Mouse (Mus musculus): ENCODE data around the gene Manf. TPM values are rescaled to one million over a fixed set of nuclear protein-coding genes. Genes with fewer than 3 reads are reported as not detected.

The Manf gene
- polyA plus RNA-seq, 1 experiment from 2014 or later = 218 TPM

- H3K4me1 ChIP-seq = peaks cover 46% of the 10 kb centered on the region
- H3K9ac ChIP-seq = no peak overlapping the region
- H3K4me2 ChIP-seq (replicated peaks) = peak overlapping the region; percentile 96
- H3K9me3 ChIP-seq = no peaks in the 10 kb centered on the region
- peaks cover 63% of the 10 kb centered on the region for H3K36me3 ChIP-seq
- 62% methylated on average over 4 of the region's 4 CpGs for WGBS
- no peak overlapping the region for H3K27ac ChIP-seq
- ATAC-seq (ENCODE audit: low FRiP score, low read depth) = no peak
- no peaks in the 10 kb centered on the region for H3K27me3 ChIP-seq (replicated peaks)
- H3K4me3 ChIP-seq = no peak overlapping the region
These were observed 9.6 kb downstream of the Manf start for GRCm38 (mm10) chr9:106882176-106882575.

GRCm38 (mm10) chr9:106881071-106881755, 10.6 kb downstream of the Manf start:
- ATAC-seq (ENCODE audit: low FRiP score, low read depth) = no peak
- 68% methylated on average over 4 of the region's 4 CpGs for WGBS
- peaks cover 70% of the 10 kb centered on the region for H3K36me3 ChIP-seq
- H3K9ac ChIP-seq = no peak overlapping the region
- H3K4me3 ChIP-seq = no peak overlapping the region
- no peaks in the 10 kb centered on the region for H3K27me3 ChIP-seq (replicated peaks)
- no peaks in the 10 kb centered on the region for H3K9me3 ChIP-seq
- H3K27ac ChIP-seq = no peak overlapping the region
- 0 out of 2 replicates have a peak overlapping the region, but pooled peaks have one; percentile 7 for H3K4me2 ChIP-seq (replicated peaks)
- peaks cover 46% of the 10 kb centered on the region for H3K4me1 ChIP-seq

- Histone ChIP-seq H3K4me1 (peaks cover 30% of the 10 kb centered on the region), H3K4me2 (replicated peaks) (no peak overlapping the region), H3K36me3 (peaks cover 76% of the 10 kb centered on the region), H3K4me3 (no peak overlapping the region), H3K9ac (no peak overlapping the region), H3K27ac (no peak overlapping the region), H3K9me3 (no peaks in the 10 kb centered on the region), H3K27me3 (replicated peaks) (no peaks in the 10 kb centered on the region)
- ATAC-seq (ENCODE audit: low FRiP score, low read depth) = no peak
- 70% methylated on average over 4 of the region's 4 CpGs for WGBS
These were observed 12.3 kb downstream of the Manf start for GRCm38 (mm10) chr9:106879471-106879870.

GRCm38 (mm10) chr9:106876666-106877065, 15.1 kb downstream of the Manf start:
- no peak for ATAC-seq (ENCODE audit: low FRiP score, low read depth)
- Histone ChIP-seq H3K27me3 (replicated peaks) (no peaks in the 10 kb centered on the region), H3K4me3 (no peak overlapping the region), H3K9ac (no peak overlapping the region), H3K36me3 (peaks cover 69% of the 10 kb centered on the region), H3K9me3 (no peaks in the 10 kb centered on the region), H3K27ac (no peak overlapping the region), H3K4me1 (peaks cover 3% of the 10 kb centered on the region; the same call in 1 of the 2 replicates), H3K4me2 (replicated peaks) (no peak overlapping the region)
- WGBS = 83% methylated on average over 3 of the region's 3 CpGs

GRCm38 (mm10) chr9:106874216-106874615, 17.6 kb downstream of the Manf start:
- H3K27ac ChIP-seq = no peak overlapping the region
- no peaks in the 10 kb centered on the region for H3K27me3 ChIP-seq (replicated peaks)
- no peak overlapping the region for H3K4me3 ChIP-seq
- H3K36me3 ChIP-seq = peaks cover 60% of the 10 kb centered on the region
- H3K4me1 ChIP-seq = no peaks in the 10 kb centered on the region
- H3K9ac ChIP-seq = no peak overlapping the region
- WGBS = 87% methylated on average over 5 of the region's 5 CpGs
- H3K4me2 ChIP-seq (replicated peaks) = no peak overlapping the region
- H3K9me3 ChIP-seq = no peaks in the 10 kb centered on the region
- no peak for ATAC-seq (ENCODE audit: low FRiP score, low read depth)

GRCm38 (mm10) chr9:106858036-106858435, 33.7 kb downstream of the Manf start:
- peaks cover 67% of the 10 kb centered on the region for H3K36me3 ChIP-seq
- 93% methylated on average over 11 of the region's 11 CpGs for WGBS
- H3K4me3 ChIP-seq = no peak overlapping the region
- no peak overlapping the region for H3K27ac ChIP-seq
- no peaks in the 10 kb centered on the region for H3K27me3 ChIP-seq (replicated peaks)
- no peak for ATAC-seq (ENCODE audit: low FRiP score, low read depth)
- H3K4me1 ChIP-seq = no peaks in the 10 kb centered on the region
- no peaks in the 10 kb centered on the region for H3K9me3 ChIP-seq
- no peak overlapping the region for H3K4me2 ChIP-seq (replicated peaks)
- H3K9ac ChIP-seq = no peak overlapping the region

- no peaks in the 10 kb centered on the region for H3K9me3 ChIP-seq
- 89% methylated on average over 3 of the region's 3 CpGs for WGBS
- H3K4me3 ChIP-seq = no peak overlapping the region
- H3K36me3 ChIP-seq = peaks cover 68% of the 10 kb centered on the region
- H3K4me1 ChIP-seq = no peaks in the 10 kb centered on the region
- H3K4me2 ChIP-seq (replicated peaks) = no peak overlapping the region
- no peak overlapping the region for H3K27ac ChIP-seq
- H3K27me3 ChIP-seq (replicated peaks) = no peaks in the 10 kb centered on the region
- H3K9ac ChIP-seq = no peak overlapping the region
- no peak for ATAC-seq (ENCODE audit: low FRiP score, low read depth)
These were observed 35.1 kb downstream of the Manf start for GRCm38 (mm10) chr9:106856664-106857063.

GRCm38 (mm10) chr9:106842800-106843199, 49.0 kb downstream of the Manf start:
- Histone ChIP-seq H3K9ac (no peak overlapping the region), H3K27ac (no peak overlapping the region), H3K9me3 (no peaks in the 10 kb centered on the region), H3K4me1 (no peaks in the 10 kb centered on the region), H3K4me2 (replicated peaks) (no peak overlapping the region), H3K4me3 (no peak overlapping the region), H3K27me3 (replicated peaks) (no peaks in the 10 kb centered on the region), H3K36me3 (peaks cover 69% of the 10 kb centered on the region)
- 91% methylated on average over 6 of the region's 6 CpGs for WGBS
- no peak for ATAC-seq (ENCODE audit: low FRiP score, low read depth)

- WGBS = 98% methylated on average over 1 of the region's 1 CpGs
- no peaks in the 10 kb centered on the region for H3K4me1 ChIP-seq
- ATAC-seq (ENCODE audit: low FRiP score, low read depth) = no peak
- H3K9me3 ChIP-seq = no peaks in the 10 kb centered on the region
- H3K4me3 ChIP-seq = no peak overlapping the region
- no peak overlapping the region for H3K9ac ChIP-seq
- no peaks in the 10 kb centered on the region for H3K27me3 ChIP-seq (replicated peaks)
- H3K27ac ChIP-seq = no peak overlapping the region
- peaks cover 69% of the 10 kb centered on the region for H3K36me3 ChIP-seq
- no peak overlapping the region for H3K4me2 ChIP-seq (replicated peaks)
These were observed 51.2 kb downstream of the Manf start for GRCm38 (mm10) chr9:106840569-106840968.

GRCm38 (mm10) chr9:106822381-106823104, 69.2 kb downstream of the Manf start:
- 4% methylated on average over 32 of the region's 32 CpGs for WGBS
- H3K36me3 ChIP-seq = no peaks in the 10 kb centered on the region
- no peaks in the 10 kb centered on the region for H3K27me3 ChIP-seq (replicated peaks)
- peak overlapping the region; percentile 85 for H3K9ac ChIP-seq
- H3K4me3 ChIP-seq = peak overlapping the region; percentile 96
- H3K4me1 ChIP-seq = no peaks in the 10 kb centered on the region; the same call in 1 of the 2 replicates
- peak; percentile 68 for ATAC-seq (ENCODE audit: low FRiP score, low read depth)
- H3K4me2 ChIP-seq (replicated peaks) = peak overlapping the region; percentile 86
- peak overlapping the region; percentile 82 for H3K27ac ChIP-seq
- no peaks in the 10 kb centered on the region for H3K9me3 ChIP-seq

GRCm38 (mm10) chr9:106821618-106822380, 70.0 kb downstream of the Manf start, which contains the start of gene Dcaf1:
Gene Dcaf1 (plus strand): TSS chr9:106821874.
- no peaks in the 10 kb centered on the region for H3K27me3 ChIP-seq (replicated peaks)
- peak within 1 kb of the TSS; percentile 86 for H3K4me2 ChIP-seq (replicated peaks)
- ATAC-seq (ENCODE audit: low FRiP score, low read depth) = peak; percentile 98
- under 1% methylated on average over 68 of the region's 71 CpGs for WGBS
- H3K4me3 ChIP-seq = peak within 1 kb of the TSS; percentile 96
- no peaks in the 10 kb centered on the region for H3K9me3 ChIP-seq
- H3K36me3 ChIP-seq = no peaks in the 10 kb centered on the region
- H3K9ac ChIP-seq = peak within 1 kb of the TSS; percentile 85
- H3K4me1 ChIP-seq = no peaks in the 10 kb centered on the region; the same call in 1 of the 2 replicates
- peak within 1 kb of the TSS; percentile 82 for H3K27ac ChIP-seq

- H3K4me2 ChIP-seq (replicated peaks) = peak overlapping the region; percentile 86
- no peaks in the 10 kb centered on the region for H3K36me3 ChIP-seq
- no peaks in the 10 kb centered on the region for H3K27me3 ChIP-seq (replicated peaks)
- H3K9me3 ChIP-seq = no peaks in the 10 kb centered on the region
- H3K4me1 ChIP-seq = no peaks in the 10 kb centered on the region; the same call in 1 of the 2 replicates
- H3K4me3 ChIP-seq = peak overlapping the region; percentile 96
- no peak for ATAC-seq (ENCODE audit: low FRiP score, low read depth)
- H3K27ac ChIP-seq = no peak overlapping the region
- 54% methylated on average over 15 of the region's 15 CpGs for WGBS
- H3K9ac ChIP-seq = no peak overlapping the region
These were observed 70.6 kb downstream of the Manf start for GRCm38 (mm10) chr9:106821050-106821617.

All from neural tube, embryonic 12.5 days (tissue).